Comparison of ENCODE assay signal across 22 mouse cellular contexts in genomic region chr2:11257260-11257850, GRCm38 (mm10).
DNase-seq lines count a peak whose midpoint lies in the region; ATAC-seq lines count a peak whose summit lies in the region.
"Had no signal": no experiment of that assay in that cellular context is flagged by ENCODE, and none has a peak within 500 bp of the region (broad histone marks: within the 10 kb centered on the region; RNA-seq: fewer than 3 reads in every experiment).

No protein-coding gene starts in this region.

- WGBS in heart, embryonic 12.5 days = 73% methylated on average over 6 of the region's 6 CpGs
- WGBS in kidney, embryonic 15.5 days = 63% methylated on average over 6 of the region's 6 CpGs

- H3K27me3 ChIP-seq in heart, embryonic 12.5 days (replicated peaks) = no peaks in the 10 kb centered on the region
- no peaks in the 10 kb centered on the region for H3K27me3 ChIP-seq in kidney, embryonic 15.5 days
- H3K27me3 ChIP-seq: embryonic facial prominence, embryonic 13.5 days; heart, embryonic 13.5 days; hindbrain, embryonic 12.5 days had no signal

- H3K9ac ChIP-seq in heart, embryonic 12.5 days = no peak overlapping the region
- H3K9ac ChIP-seq in kidney, embryonic 15.5 days = no peak overlapping the region
- H3K9ac ChIP-seq: embryonic facial prominence, embryonic 13.5 days; forebrain, embryonic 12.5 days; heart, embryonic 13.5 days; hindbrain, embryonic 12.5 days had no signal

- DNase-seq in heart, adult 11 months = peak; percentile 37
- DNase-seq in kidney, postnatal 14 days = peak; percentile 77
- DNase-seq in spleen, postnatal 14 days (ENCODE audit: low spot score in 2 of 2) = no peak
- DNase-seq in cerebellum, postnatal 10 days = no peak
- no peak for DNase-seq in left cerebral cortex, postnatal 4 days
- no peak for DNase-seq in heart, postnatal 10 days
- DNase-seq: adrenal gland, postnatal 10 days; B cell, adult 2 months; cerebellum, adult 11 months; cerebellum, adult 9-10 months; cerebellum, postnatal 36 days; gastrocnemius, postnatal 10 days; heart, postnatal 4 days had no signal

- intact Hi-C loops in left cerebral cortex, postnatal 4 days (cut with DNase I) = no loop called here
- intact Hi-C loops in heart, postnatal 10 days (cut with DNase I) = no loop called here

- H3K36me3 ChIP-seq in heart, embryonic 12.5 days = no peaks in the 10 kb centered on the region
- no peaks in the 10 kb centered on the region for H3K36me3 ChIP-seq in kidney, embryonic 15.5 days
- H3K36me3 ChIP-seq: embryonic facial prominence, embryonic 13.5 days; forebrain, embryonic 12.5 days; G1E; heart, embryonic 13.5 days; hindbrain, embryonic 12.5 days had no signal

- no peak overlapping the region for H3K4me3 ChIP-seq in heart, embryonic 12.5 days
- no peak overlapping the region for H3K4me3 ChIP-seq in kidney, embryonic 15.5 days (replicated peaks)
- H3K4me3 ChIP-seq: embryonic facial prominence, embryonic 13.5 days; forebrain, embryonic 12.5 days; heart, embryonic 13.5 days; hindbrain, embryonic 12.5 days had no signal

- no peaks in the 10 kb centered on the region for H3K4me1 ChIP-seq in heart, embryonic 12.5 days (replicated peaks)
- H3K4me1 ChIP-seq in kidney, embryonic 15.5 days = 0 out of 2 replicates have a peak, but pooled peaks cover 6% of the 10 kb centered on the region
- H3K4me1 ChIP-seq: embryonic facial prominence, embryonic 13.5 days; forebrain, embryonic 12.5 days; heart, embryonic 13.5 days; hindbrain, embryonic 12.5 days had no signal

- ATAC-seq in heart, embryonic 12.5 days (ENCODE audit: insufficient number of reproducible peaks, low FRiP score) = no peak
- ATAC-seq in kidney, embryonic 15.5 days (replicated peaks; ENCODE audit: low FRiP score) = peak; percentile 92
- ATAC-seq: CD4-positive, CD25-positive, alpha-beta regulatory T cell, adult 4 months; forebrain, embryonic 16.5 days had no signal

- H3K9me3 ChIP-seq in heart, embryonic 12.5 days (replicated peaks) = peaks cover 7% of the 10 kb centered on the region
- H3K9me3 ChIP-seq in kidney, embryonic 15.5 days (replicated peaks) = no peaks in the 10 kb centered on the region
- H3K9me3 ChIP-seq: embryonic facial prominence, embryonic 13.5 days; forebrain, embryonic 12.5 days; G1E; heart, embryonic 13.5 days; hindbrain, embryonic 12.5 days had no signal

- H3K4me2 ChIP-seq in heart, embryonic 12.5 days = no peak overlapping the region
- no peak overlapping the region for H3K4me2 ChIP-seq in kidney, embryonic 15.5 days
- H3K4me2 ChIP-seq: embryonic facial prominence, embryonic 13.5 days; forebrain, embryonic 12.5 days; heart, embryonic 13.5 days; hindbrain, embryonic 12.5 days had no signal

- H3K27ac ChIP-seq in heart, embryonic 12.5 days (ENCODE audit: poor library complexity, severe bottlenecking) = no peak overlapping the region
- H3K27ac ChIP-seq in kidney, embryonic 15.5 days = peak overlapping the region; percentile 79
- H3K27ac ChIP-seq: embryonic facial prominence, embryonic 13.5 days; forebrain, embryonic 12.5 days; heart, embryonic 13.5 days; hindbrain, embryonic 12.5 days had no signal

Comparison
In these comparisons a context has a peak if more than half of its experiments do, and no peak if none do; other contexts are left out.
1. DNase-seq: peak in heart, adult 11 months (single experiment) and kidney, postnatal 14 days (single experiment); none in spleen, postnatal 14 days (0 of 2), cerebellum, postnatal 10 days (0 of 2), left cerebral cortex, postnatal 4 days (single experiment) and heart, postnatal 10 days (0 of 2).